Mouse (Mus musculus): ENCODE results near the gene Tspan3.

The Tspan3 gene

DNA sequence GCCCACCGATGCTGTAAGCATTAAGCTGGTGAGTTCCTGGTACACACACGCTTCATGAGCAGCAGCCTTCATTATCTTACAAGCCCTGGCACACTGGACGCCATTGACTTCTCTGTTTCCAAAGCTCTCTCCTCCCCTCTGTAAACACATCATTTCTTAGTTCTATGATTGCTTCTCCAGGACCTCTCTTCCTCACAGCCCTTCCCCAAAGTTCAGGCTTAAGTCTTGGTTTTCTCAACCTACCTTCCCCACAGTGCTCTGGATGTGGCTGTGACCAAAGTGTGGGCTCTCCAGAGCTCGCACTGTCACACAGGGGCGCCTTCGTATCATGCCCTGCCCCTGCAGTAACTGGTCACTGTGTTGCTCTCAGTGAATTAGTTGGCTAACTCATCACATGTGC lies at the start of gene Tspan3:
Gene Tspan3 (minus strand): TSS at position 101 of the 400 bp plus-strand sequence.
- in situ Hi-C loops (cut with MseI, MboI): no loop called here

DNA sequence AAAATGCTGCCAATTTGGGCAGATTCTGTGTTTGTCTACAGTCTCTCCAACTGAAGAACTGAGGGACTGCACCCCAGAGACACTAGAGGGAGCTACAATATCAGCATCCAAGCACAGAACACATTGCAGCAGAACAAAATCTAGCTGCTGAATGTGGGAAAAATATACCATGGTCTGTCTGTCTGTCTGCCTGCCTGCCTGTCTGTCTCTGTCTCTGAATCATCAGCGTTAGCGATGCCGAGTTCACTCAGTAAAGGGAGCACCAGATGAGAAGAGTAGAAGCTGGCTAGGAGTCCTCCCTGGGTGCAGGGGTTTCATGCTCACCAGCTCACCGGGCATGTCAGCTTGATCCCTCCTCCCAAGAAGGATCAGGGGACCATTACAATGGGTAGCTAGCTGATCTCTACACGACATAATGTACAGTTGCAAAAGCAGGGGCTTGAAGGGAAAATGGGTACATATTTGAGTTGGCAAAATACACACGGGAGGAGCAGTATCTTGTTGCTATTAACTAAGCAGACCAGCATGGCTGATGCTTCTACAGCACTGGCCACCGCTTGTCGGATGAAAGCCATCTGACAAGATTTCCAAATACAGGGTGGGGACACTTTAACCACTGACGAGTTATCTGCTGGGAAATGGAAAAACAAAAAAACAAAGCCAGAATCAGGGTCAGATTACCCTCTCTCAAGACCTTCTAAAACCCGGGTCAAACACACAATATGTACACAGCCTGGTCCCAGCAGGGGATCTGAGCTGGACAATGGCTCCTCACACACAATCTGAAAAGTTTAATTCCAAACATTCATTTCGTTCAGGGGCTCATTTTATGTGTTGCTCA lies 48.4 kb upstream of the Tspan3 start:
- in situ Hi-C loops (cut with MseI, MboI): loop anchor here in 1 of 2 experiments (25.0 kb wide), 1 partner anchor 299 kb away; no protein-coding TSS in a partner anchor

DNA sequence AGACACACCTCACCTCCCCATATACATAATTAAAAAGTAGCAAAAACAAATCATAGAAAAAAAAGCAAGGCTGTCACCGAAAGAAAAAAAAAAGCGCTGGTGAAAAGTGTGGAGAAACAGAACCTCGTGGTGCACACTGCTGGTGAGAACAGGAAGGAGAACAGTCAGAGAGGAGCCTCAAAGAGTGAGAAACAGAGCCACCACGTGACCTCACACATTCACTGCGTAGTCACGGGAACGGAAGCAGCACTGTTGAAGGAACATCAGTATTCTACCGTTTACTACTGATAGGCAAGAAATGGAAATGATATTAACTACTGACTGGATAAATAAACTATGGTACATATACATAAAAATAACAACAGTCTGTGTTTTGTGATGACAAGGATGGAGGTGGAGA lies 43.5 kb upstream of the Tspan3 start:
- in situ Hi-C loops (cut with MseI, MboI): loop anchor here in 1 of 2 experiments (25.0 kb wide), 1 partner anchor 303 kb away; no protein-coding TSS in a partner anchor

DNA sequence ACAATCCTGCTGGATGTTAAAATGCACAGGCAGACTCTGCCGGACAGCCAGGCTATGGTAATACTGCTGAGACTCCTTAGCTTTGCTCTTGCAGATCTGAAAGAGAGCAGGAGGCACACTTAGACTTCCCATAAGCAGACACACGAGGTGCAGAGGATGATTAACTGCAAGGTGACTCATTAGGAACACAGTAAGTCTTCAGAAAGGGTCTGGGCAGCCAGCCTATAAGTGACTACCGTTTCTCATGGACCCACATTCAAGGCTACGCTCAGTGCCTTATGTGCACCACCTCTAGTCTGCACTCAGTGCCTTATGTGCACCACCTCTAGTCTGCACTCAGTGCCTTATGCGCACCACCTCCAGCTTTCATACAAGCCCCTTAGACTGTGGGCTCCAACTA lies 42.2 kb upstream of the Tspan3 start:
- in situ Hi-C loops (cut with MseI, MboI): loop anchor here in 1 of 2 experiments (25.0 kb wide), 1 partner anchor 305 kb away; no protein-coding TSS in a partner anchor

DNA sequence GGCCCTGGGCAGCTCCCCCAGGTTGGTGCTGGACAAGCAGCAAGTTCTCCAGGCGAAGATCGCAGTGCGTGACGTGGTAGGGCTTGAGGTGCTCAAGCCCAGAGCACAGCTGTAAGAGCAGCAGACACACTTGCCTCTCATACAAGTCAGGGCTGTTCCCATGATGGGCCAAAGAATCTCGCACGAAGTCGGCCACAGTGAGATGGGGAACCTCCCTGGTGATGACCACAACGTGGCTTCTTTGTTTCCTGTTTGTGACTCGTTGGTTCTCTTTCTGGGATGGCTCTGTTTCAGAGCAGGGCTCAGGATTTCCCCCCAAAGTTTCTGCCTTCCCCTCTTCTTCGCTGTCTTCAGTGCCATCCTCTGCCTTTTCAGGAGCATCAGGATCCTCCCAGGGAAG lies 41.8 kb upstream of the Tspan3 start:
- in situ Hi-C loops (cut with MseI, MboI): loop anchor here in 1 of 2 experiments (25.0 kb wide), 1 partner anchor 305 kb away; no protein-coding TSS in a partner anchor

DNA sequence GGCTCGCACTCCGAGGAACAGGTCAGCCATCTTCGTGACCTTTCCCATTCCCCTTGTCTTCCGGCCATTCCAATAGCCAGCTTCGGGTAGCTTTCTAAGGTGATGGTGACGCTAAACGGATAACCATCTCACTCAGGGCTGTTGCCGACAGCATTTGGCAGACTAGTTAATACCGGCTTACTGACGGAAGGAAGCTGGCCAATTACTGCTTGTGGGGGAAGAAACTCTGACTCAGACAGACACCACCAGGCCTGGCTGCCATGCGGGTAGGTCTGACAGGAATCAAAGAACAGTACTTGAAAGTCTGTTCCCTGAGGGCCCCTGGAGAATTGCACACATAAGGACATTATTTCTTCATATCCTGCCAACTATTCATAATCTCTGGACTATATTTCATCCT lies 40.1 kb upstream of the Tspan3 start:
- in situ Hi-C loops (cut with MseI, MboI): loop anchor here in 1 of 2 experiments (25.0 kb wide), 1 partner anchor 307 kb away; no protein-coding TSS in a partner anchor

DNA sequence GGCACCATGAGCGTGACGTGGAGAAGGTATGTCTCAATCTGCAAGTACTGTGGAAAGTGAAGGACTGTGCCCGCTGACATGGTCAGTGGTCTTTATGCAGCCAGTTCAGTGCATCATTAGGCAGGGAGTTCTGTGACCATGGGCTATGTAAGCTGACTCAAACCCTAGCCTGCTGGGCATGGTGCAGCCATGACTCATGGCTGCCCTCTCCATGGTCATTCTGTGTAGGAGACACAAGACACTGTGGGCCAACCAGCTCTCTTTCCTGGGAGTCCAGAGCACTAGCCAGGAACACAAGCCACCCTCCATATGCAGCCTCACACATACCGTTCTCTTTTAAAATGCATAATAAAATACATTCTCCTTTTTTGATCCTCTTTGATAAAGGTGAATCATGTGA lies 39.0 kb upstream of the Tspan3 start:
- in situ Hi-C loops (cut with MseI, MboI): loop anchor here in 1 of 2 experiments (25.0 kb wide), 1 partner anchor 308 kb away; no protein-coding TSS in a partner anchor

DNA sequence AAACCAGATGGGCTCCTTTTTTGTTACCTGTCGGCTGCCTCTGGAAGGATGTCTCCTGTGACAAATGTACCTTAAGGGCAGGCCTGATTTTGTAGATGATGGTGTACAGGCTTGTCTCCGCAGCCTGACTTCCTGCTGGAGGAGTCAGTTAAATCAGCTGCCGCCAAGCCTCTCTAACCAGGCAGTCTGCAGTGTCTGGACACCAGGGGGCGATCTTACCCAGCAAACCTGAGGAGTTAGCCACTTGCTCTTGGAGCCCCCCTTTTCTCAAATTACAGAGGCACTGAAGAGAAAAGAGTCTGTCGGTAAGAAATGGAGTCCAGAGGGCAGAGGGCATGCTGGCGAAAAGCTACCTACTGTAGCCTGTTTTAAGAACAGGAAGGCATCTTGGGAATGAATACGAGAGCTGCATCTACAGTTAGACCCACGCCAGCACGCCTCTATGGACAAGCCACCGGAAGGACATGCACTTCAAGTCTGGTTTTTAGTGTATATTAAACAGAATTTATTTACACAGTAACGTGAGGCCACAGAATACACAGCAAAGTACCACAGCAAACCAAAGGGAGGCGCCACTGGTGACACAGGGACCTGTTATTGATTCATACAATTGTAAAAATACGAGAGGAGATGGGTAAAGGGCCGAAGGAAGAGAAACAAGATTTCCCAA lies 35.5 kb upstream of the Tspan3 start:
- in situ Hi-C loops (cut with MseI, MboI): loop anchor here in 1 of 2 experiments (25.0 kb wide), 1 partner anchor 312 kb away; no protein-coding TSS in a partner anchor

DNA sequence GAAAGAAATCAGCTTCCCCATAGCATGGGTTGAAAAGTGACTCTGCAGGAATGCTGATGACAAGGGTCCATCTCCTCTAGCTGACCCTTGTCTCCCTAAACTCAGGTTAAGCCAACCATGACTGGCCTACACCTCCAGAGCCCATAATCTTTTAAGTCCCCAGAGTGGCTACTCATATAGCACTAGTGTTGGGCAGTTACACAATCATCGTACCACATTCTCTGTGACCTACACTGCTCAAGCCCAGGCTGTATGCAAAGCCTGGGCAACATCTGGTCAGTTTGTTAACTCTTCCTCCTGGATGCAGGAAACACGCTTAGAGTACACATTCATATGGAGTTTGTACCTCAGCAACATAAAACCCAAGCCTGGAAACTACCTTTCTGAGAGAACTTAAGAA lies 34.9 kb upstream of the Tspan3 start:
- in situ Hi-C loops (cut with MseI, MboI): loop anchor here in 1 of 2 experiments (25.0 kb wide), 1 partner anchor 312 kb away; no protein-coding TSS in a partner anchor

DNA sequence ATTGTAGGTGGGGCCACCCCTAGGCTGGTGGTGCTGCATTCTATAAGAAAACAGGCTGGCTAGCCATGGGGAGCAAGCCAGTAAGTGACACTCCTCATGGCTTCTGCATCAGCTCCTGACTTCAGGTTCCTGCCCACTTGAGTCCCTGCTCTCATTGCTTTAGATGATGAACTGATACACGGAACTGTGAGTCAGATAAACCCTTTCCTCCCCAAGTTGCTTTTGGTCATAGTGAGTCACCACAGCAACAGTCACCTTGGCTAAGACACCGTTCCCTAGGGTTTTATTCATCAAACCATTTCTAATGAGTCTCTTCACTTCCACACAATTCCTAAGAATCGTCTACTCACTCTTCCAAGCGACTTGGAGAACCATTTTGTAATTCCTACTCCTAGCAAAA lies 31.6 kb upstream of the Tspan3 start:
- in situ Hi-C loops (cut with MseI, MboI): no loop called here

DNA sequence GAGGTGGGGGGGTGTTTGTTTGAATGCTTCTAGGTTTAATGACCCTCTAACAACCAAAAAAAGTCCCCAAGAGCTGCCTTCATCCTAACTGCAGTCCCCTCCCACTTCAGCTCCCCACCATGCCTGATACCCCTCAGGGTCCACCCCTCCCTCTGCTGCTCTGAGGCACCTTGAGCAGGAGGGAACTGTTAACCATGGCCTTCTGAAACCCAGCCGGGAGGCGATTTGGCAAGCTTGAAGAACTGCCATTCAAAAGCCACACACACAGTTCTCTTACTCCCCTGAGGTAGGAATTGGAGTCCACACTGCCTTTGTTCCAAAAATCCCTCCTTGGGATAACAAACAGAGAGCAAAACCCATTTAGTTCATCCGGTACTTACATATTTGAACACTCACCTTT lies 29.9 kb upstream of the Tspan3 start:
- in situ Hi-C loops (cut with MseI, MboI): no loop called here

DNA sequence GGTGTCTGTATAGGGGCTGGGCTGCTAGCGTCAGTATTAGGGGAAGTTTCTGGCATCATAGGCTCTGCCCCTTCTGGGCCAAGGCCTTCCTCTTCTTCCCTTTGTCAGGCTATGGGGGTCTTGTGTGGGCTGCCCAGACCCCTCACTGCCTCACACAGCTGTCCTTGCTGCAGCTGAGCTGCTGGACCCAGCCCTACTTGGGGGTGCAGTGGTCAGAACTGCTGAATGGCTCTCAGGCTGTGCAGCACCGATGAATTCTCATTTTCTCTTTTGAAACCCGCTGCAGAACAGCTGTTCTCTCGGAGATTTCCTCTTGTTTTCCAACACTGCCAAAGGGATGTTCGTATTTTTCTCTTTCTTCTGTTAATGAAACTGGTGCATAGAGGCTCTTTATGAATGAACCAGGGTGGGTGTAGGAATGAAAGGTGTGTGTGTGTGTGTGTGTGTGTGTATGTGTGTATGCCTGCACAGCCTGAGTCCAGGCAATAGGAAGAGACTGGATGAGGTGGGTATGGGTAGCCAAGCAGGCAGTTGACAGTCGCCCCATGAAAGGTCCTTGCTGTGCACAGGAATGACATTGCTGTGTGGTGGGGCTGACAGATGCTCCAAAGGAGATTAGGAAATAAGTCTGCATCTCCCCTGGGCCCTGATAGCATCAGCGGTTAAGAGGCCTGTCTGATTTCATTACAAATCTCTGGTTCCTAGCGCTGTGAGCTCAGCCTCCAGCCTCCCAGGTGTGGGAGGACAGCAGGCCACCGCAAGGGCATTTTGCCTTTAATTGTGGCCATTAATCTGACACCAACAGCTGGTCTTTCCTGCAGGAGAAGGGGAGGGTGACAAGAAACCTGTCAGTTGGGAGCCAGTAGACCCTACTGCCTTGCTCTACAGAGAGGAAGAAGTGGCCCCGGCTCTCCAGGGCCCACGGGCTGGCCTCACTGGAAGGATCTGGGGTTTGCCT lies 26.5 kb upstream of the Tspan3 start:
- in situ Hi-C loops (cut with MseI, MboI): no loop called here

DNA sequence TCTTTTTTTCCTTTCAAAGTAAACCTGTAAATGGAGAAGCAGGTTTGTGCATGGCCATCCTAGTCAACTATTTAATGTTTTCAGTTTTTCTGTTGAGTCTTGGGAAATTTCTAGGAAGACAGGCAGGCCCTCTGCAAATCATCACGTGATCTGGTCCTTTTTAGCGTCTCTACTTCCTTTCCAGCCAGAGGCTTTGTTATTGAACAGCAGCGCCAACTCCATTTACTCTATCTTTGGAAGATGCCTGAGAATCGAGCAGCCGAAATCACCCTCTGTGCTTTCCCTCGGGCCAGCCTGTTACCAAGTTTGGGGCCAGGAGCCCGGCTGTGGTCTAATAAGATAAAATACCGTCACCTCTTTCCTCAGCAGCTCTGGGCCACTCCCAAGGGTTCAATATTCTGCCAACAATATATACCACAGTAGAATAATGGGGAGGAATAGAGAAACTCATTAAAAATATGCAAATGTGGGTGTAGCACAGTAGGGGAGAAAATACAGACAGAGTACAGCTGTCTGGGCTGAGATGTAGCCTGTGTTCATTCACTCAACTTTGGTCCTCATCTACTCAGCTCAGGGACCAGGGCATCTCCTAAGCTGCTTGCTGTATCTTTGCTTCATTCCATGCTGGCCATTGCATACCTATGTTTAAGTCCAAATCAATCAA lies 15.0 kb upstream of the Tspan3 start:
- in situ Hi-C loops (cut with MseI, MboI): no loop called here

DNA sequence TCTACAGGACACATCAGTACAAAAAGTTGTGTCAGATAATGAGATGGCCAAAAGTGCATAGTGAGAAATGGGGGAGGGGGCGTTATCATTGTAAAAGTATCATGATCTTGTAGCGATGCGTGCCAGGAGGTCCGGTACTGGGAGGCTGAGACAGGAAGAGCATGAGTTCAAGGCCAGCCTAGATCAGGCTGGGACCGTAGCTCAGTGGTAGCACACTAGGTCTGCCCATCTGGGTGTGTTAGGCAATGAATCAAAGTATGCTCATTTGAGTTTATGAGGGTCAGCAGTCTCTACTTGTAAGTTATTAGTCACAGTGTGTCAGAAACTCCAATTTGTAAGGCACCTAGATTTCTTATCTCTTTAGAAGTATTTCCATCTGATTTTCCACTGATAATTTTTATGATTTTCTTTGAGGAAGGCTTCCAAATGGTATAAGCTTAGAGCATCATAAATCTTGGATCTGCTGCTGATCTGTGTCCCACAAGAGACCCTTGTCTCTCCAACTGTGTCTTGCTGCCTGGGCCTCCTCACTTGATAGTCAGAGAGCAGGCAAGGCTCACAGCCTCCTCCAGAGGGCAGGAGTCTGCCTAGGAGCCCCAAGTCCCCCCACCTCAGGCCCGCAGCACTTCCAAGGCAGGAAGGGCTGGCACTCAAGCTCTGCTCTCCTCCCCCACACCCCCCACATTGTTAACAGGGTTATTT lies 14.3 kb upstream of the Tspan3 start:
- in situ Hi-C loops (cut with MseI, MboI): no loop called here

DNA sequence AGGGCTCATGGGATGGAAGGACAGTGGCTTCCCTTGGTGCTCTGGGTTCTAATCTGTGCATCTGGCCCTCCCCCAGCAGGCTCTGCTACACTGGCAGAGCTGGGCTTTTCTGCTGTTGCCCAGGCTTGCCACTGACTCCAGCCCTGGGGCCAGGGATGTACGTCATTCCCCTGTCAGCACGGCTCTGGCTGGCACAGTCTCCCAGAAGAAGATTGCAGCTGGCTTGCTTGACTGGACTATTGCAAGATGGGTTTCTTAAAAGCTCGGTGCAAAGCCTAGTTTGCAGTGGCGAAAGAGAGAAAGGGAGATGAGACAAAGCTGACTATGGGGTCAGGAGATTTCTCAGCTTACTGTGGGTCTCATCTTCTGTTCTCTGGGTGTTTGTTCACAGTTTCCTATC lies 12.1 kb upstream of the Tspan3 start:
- in situ Hi-C loops (cut with MseI, MboI): no loop called here

DNA sequence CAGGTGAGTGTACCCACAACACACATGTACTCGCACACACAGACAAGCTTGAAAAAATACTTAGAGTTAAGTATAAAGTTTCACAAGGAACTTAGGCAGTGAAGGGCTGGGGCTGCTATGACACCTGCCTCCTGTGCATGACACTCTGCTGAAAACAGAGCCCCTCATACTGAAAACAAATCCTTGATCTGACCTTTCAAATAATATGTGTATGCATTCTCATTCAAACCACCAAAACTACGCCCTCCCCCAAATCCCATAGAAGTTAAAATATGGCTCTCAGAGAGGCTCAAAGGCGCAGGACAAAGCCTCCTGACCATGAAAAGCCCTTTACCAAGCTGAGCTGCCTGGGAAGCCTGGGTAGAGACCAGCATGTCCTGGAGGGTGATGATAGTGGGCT lies 10.0 kb upstream of the Tspan3 start:
- in situ Hi-C loops (cut with MseI, MboI): no loop called here

DNA sequence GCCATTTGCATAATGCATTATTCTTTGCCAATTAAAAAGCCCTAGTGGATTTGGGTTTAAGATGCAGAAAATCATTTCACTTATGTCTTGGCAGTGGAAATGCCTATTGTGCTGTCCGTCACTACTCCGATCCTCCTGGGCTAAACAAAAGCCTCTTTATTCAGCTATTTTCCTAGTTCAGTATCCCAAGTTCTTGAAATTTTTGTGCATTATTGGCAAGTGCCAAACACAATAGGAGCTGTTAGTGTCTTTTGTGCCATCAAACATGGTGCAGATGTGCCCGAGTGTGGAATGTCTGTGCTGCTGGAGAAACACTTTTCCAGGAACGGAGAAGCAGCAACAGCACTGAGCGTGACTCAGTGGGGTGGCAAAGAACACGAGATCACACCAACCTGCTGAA lies 2.4 kb upstream of the Tspan3 start:
- in situ Hi-C loops (cut with MseI, MboI): no loop called here

DNA sequence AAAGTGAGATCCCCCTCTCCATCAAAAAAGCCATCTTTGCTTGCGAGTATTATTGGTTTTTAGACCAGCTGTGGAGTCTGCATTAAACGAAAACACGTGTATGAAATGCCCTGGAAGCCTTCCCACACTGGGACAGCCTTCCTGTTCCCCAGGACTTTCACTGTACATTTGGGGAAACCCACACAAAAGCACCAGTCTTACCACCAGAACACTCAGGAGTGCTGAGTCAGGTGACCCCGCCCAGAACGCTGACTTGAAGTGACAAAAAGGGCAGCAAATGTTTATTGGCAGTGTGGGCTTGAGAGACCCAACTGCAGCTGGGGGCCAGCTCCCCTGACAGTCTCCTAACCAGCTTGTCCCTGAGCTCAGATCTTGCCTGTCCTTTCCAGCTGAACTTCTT lies 884 bp upstream of the Tspan3 start:
- in situ Hi-C loops (cut with MseI, MboI): no loop called here

DNA sequence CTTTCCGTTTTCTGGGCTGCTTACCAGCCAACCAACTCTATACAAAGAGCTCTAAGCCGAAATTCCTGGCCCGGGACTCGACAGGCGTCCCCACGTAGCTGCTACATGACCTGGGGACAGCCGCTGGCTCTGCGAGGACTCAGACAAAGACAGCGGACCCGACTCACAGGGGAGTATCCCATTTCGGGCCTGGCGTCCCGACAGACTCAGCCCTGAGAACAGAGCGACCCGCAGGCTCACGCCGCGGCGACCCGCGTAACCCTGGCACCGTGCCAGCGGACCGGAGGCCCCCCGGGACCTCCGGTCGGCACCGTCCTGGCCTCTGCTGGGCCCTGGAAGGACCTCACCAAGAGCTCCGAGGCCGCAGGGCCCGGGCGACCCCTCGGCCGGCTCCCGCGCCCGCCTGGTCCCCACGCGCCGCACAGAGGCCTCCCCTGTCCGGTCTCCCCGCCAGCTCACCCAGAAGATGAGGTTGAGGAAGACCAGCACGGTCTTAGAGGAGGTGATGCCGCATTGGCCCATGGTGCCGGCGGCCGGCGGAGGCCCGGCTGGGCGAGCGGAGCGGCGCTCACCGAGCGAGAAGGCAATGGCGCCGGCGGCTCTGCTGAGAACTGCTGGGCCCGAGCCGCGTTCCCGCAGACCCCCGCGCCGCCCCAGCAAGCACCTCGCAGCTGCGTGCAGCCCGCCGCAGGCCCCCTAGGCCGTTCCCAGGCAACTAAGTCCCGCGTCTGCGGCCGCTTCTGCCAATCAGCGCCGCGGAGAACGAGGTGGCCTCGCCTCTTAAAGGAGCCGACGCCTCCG lies 4.7 kb downstream of the Tspan3 start:
- in situ Hi-C loops (cut with MseI, MboI): no loop called here

Data from mouse trophoblast stem cell (cell line).